Mouse (Mus musculus) kidney, adult 2 months (tissue): ENCODE measurements around the gene Pnma1.

ENCODE experiments used
- CTCF ChIP-seq: fragments of 200-500 bp; conservative IDR thresholded peaks from 2 replicates; pipeline ENCODE4 v1.5.1; 2011; ENCODE audit warnings: low read depth, mild to moderate bottlenecking, control low read depth, low read length, moderate library complexity, mixed read lengths; ENCODE audit not compliant: insufficient read depth, insufficient read length
- POLR2A ChIP-seq: fragments of 200-500 bp; IDR thresholded peaks from one replicate; pipeline ENCODE4 v1.6.1; 2011; ENCODE audit warnings: low read depth, low read length, control low read depth

GRCm38 (mm10) chr12:84126899-84127298 lies 21.4 kb downstream of the Pnma1 start:
- no peak for TF ChIP-seq CTCF
- TF ChIP-seq POLR2A: no peak
